ENCODE assay signal across 10 mouse cellular contexts in the genomic region with DNA sequence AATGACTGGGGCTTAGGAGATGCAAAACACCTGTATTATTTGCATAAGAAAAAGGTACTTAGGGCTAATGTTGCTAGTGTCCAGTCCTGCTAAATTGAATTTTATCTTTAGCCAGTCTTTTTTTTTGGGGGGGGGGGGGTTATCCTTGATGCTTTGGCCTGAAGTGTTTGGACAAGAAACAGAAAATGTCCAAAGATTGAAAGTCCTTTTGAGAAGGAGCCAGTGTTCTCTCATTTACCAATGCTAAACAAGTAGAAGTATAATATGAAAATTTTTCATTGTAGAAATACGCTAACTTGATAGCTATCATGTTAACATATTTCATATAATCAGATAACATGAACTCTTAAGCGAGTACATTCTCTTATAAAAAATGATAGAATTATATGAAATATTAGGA.
DNase-seq lines count a peak whose midpoint lies in the region; ATAC-seq and TF ChIP-seq lines count a peak whose summit lies in the region.
"Had no signal": no experiment of that assay in that cellular context is flagged by ENCODE, and none has a peak within 500 bp of the region (broad histone marks: within the 10 kb centered on the region; RNA-seq: fewer than 3 reads in every experiment).

No protein-coding gene starts in this region.

- TF ChIP-seq POLR2A in bone marrow macrophage, adult 2 months (IDR thresholded peaks at IDR 0.05; ENCODE audit: borderline replicate concordance, low read depth, low read length) = no peak

- peaks cover 2% of the 10 kb centered on the region; the same call in 1 of the 2 replicates for H3K9me3 ChIP-seq in hindbrain, embryonic 10.5 days
- H3K9me3 ChIP-seq in hindbrain, embryonic 11.5 days (ENCODE audit: control insufficient read depth, low read length) = no peaks in the 10 kb centered on the region
- H3K9me3 ChIP-seq in hindbrain, embryonic 14.5 days (ENCODE audit: control insufficient read depth, low read length) = no peaks in the 10 kb centered on the region
- H3K9me3 ChIP-seq in midbrain, embryonic 11.5 days (ENCODE audit: control insufficient read depth, low read length) = no peaks in the 10 kb centered on the region

- peaks cover 30% of the 10 kb centered on the region for H3K36me3 ChIP-seq in hindbrain, embryonic 10.5 days
- H3K36me3 ChIP-seq in hindbrain, embryonic 11.5 days (ENCODE audit: control insufficient read depth, insufficient read depth, low read length) = no peaks in the 10 kb centered on the region
- H3K36me3 ChIP-seq in hindbrain, embryonic 14.5 days (replicated peaks; ENCODE audit: control insufficient read depth, insufficient read depth) = no peaks in the 10 kb centered on the region
- no peaks in the 10 kb centered on the region for H3K36me3 ChIP-seq in midbrain, embryonic 11.5 days (ENCODE audit: control insufficient read depth, insufficient read depth, low read length)

- peak overlapping the region; percentile 51 for H3K4me3 ChIP-seq in hindbrain, embryonic 10.5 days
- no peak overlapping the region for H3K4me3 ChIP-seq in hindbrain, embryonic 11.5 days (ENCODE audit: low read depth, low read length)
- peak overlapping the region; percentile 45 for H3K4me3 ChIP-seq in bone marrow macrophage, adult 2 months (ENCODE audit: insufficient read depth, low read length)
- H3K4me3 ChIP-seq in hindbrain, embryonic 14.5 days (replicated peaks; ENCODE audit: low read length) = peak overlapping the region; percentile 33; the same call in 1 of the 2 replicates
- H3K4me3 ChIP-seq in midbrain, embryonic 11.5 days (ENCODE audit: low read depth, low read length) = peak overlapping the region; percentile 1; the same call in 1 of the 2 replicates

- H3K27ac ChIP-seq in hindbrain, embryonic 10.5 days = 0 out of 2 replicates have a peak overlapping the region, but pooled peaks have one; percentile 5
- H3K27ac ChIP-seq in hindbrain, embryonic 11.5 days (ENCODE audit: low read depth, low read length) = no peak overlapping the region
- no peak overlapping the region for H3K27ac ChIP-seq in bone marrow macrophage, adult 2 months (ENCODE audit: insufficient read depth, low read depth, low read length)
- no peak overlapping the region for H3K27ac ChIP-seq in hindbrain, embryonic 14.5 days
- no peak overlapping the region for H3K27ac ChIP-seq in midbrain, embryonic 11.5 days (ENCODE audit: low read depth, low read length)

- no peak for TF ChIP-seq CTCF in bone marrow macrophage, adult 2 months (IDR thresholded peaks at IDR 0.05; ENCODE audit: low read depth, low read length)

- H3K4me2 ChIP-seq in hindbrain, embryonic 11.5 days (replicated peaks; ENCODE audit: low read depth, low read length) = no peak overlapping the region
- peak overlapping the region; percentile 49 for H3K4me2 ChIP-seq in hindbrain, embryonic 14.5 days (replicated peaks)
- H3K4me2 ChIP-seq in midbrain, embryonic 11.5 days = peak overlapping the region; percentile 67; the same call in 1 of the 2 replicates

- no peak overlapping the region for H3K9ac ChIP-seq in hindbrain, embryonic 11.5 days (ENCODE audit: low read depth, low read length)
- peak overlapping the region; percentile 20; the same call in 1 of the 2 replicates for H3K9ac ChIP-seq in hindbrain, embryonic 14.5 days
- no peak overlapping the region for H3K9ac ChIP-seq in midbrain, embryonic 11.5 days (ENCODE audit: low read length)

- DNase-seq in hindbrain, embryonic 10.5 days (ENCODE audit: low spot score) = no peak
- DNase-seq in hindbrain, embryonic 11.5 days (ENCODE audit: low spot score) = no peak
- no peak for DNase-seq in hindbrain, embryonic 14.5 days (ENCODE audit: low spot score)
- no peak for DNase-seq in midbrain, embryonic 11.5 days (ENCODE audit: low spot score, missing footprints)
- no peak for DNase-seq in thymus, postnatal 4 days
- no peak for DNase-seq in adrenal gland, postnatal 14 days
- DNase-seq: cerebellum, adult 18-20 months; kidney, postnatal 14 days had no signal

- 91% methylated on average over 2 of the region's 2 CpGs for WGBS in hindbrain, embryonic 10.5 days
- 85% methylated on average over 2 of the region's 2 CpGs for WGBS in hindbrain, embryonic 11.5 days
- WGBS in hindbrain, embryonic 14.5 days = 93% methylated on average over 2 of the region's 2 CpGs
- 85% methylated on average over 2 of the region's 2 CpGs for WGBS in midbrain, embryonic 11.5 days

- peaks cover 29% of the 10 kb centered on the region for H3K4me1 ChIP-seq in hindbrain, embryonic 10.5 days (replicated peaks)
- H3K4me1 ChIP-seq in hindbrain, embryonic 11.5 days (replicated peaks; ENCODE audit: control insufficient read depth, insufficient read depth, low read length) = no peaks in the 10 kb centered on the region
- H3K4me1 ChIP-seq in bone marrow macrophage, adult 2 months (ENCODE audit: control insufficient read depth, insufficient read depth, low read length) = peaks cover 10% of the 10 kb centered on the region
- peaks cover 17% of the 10 kb centered on the region for H3K4me1 ChIP-seq in hindbrain, embryonic 14.5 days (replicated peaks; ENCODE audit: control insufficient read depth, insufficient read depth, low read length)
- peaks cover 14% of the 10 kb centered on the region for H3K4me1 ChIP-seq in midbrain, embryonic 11.5 days (ENCODE audit: control insufficient read depth, insufficient read depth, low read length)

- H3K27me3 ChIP-seq in hindbrain, embryonic 10.5 days (ENCODE audit: insufficient read depth, poor library complexity, severe bottlenecking) = no peaks in the 10 kb centered on the region
- H3K27me3 ChIP-seq in hindbrain, embryonic 11.5 days (ENCODE audit: control insufficient read depth, insufficient read depth, low read length) = no peaks in the 10 kb centered on the region
- H3K27me3 ChIP-seq in hindbrain, embryonic 14.5 days (ENCODE audit: control insufficient read depth, insufficient read depth, low read length) = no peaks in the 10 kb centered on the region
- H3K27me3 ChIP-seq in midbrain, embryonic 11.5 days (ENCODE audit: control insufficient read depth, insufficient read depth, low read length) = no peaks in the 10 kb centered on the region

- no peak for ATAC-seq in hindbrain, embryonic 11.5 days (ENCODE audit: low FRiP score)
- ATAC-seq in hindbrain, embryonic 14.5 days (ENCODE audit: low FRiP score) = no peak
- no peak for ATAC-seq in midbrain, embryonic 11.5 days (ENCODE audit: low FRiP score)
- ATAC-seq in monocyte, adult 5-6 weeks (replicated peaks; ENCODE audit: insufficient number of reproducible peaks, low FRiP score, low TSS enrichment, poor library complexity, severe bottlenecking) = no peak
